Mouse (Mus musculus) mouse trophoblast stem cell (cell line): ENCODE measurements around the gene Tenm4.

ENCODE experiments used
- in situ Hi-C, 2 experiments: fragments of 300-500 bp; cut with MseI, MboI; formaldehyde crosslinking; loops; 2 replicates in 1 of 2; 3 replicates in 1 of 2; pipeline ENCODE4 v1.15.1; 2025

Tenm4 gene

GRCm38 (mm10) chr7:96677082-96677481, 506.0 kb downstream of the Tenm4 start:
- in situ Hi-C loops: no loop called here

- in situ Hi-C loops: no loop called here
Observed at GRCm38 (mm10) chr7:96678236-96678635, 507.2 kb downstream of the Tenm4 start.

GRCm38 (mm10) chr7:96679746-96680145, 508.7 kb downstream of the Tenm4 start:
- in situ Hi-C loops: no loop called here

GRCm38 (mm10) chr7:96680405-96680804, 509.4 kb downstream of the Tenm4 start:
- in situ Hi-C loops: no loop called here

GRCm38 (mm10) chr7:96681808-96682207, 510.8 kb downstream of the Tenm4 start:
- in situ Hi-C loops: no loop called here

GRCm38 (mm10) chr7:96688141-96688540, 517.1 kb downstream of the Tenm4 start:
- in situ Hi-C loops: no loop called here

GRCm38 (mm10) chr7:96701097-96701845, 530.2 kb downstream of the Tenm4 start:
- in situ Hi-C loops: no loop called here

GRCm38 (mm10) chr7:96703958-96704357, 532.9 kb downstream of the Tenm4 start:
- in situ Hi-C loops: no loop called here

- in situ Hi-C loops: no loop called here
Observed at GRCm38 (mm10) chr7:96705307-96706129, 534.5 kb downstream of the Tenm4 start.

- in situ Hi-C loops: no loop called here
Observed at GRCm38 (mm10) chr7:96706531-96706930, 535.5 kb downstream of the Tenm4 start.

- in situ Hi-C loops: no loop called here
Observed at GRCm38 (mm10) chr7:96707112-96707511, 536.1 kb downstream of the Tenm4 start.

- in situ Hi-C loops: no loop called here
Observed at GRCm38 (mm10) chr7:96708071-96708470, 537.0 kb downstream of the Tenm4 start.

- in situ Hi-C loops: no loop called here
Observed at GRCm38 (mm10) chr7:96708561-96708960, 537.5 kb downstream of the Tenm4 start.

- in situ Hi-C loops: no loop called here
Observed at GRCm38 (mm10) chr7:96708968-96709367, 537.9 kb downstream of the Tenm4 start.

GRCm38 (mm10) chr7:96709891-96710290, 538.8 kb downstream of the Tenm4 start:
- in situ Hi-C loops: no loop called here

GRCm38 (mm10) chr7:96710658-96711071, 539.6 kb downstream of the Tenm4 start:
- in situ Hi-C loops: no loop called here

- in situ Hi-C loops: no loop called here
Observed at GRCm38 (mm10) chr7:96712876-96713275, 541.8 kb downstream of the Tenm4 start.

GRCm38 (mm10) chr7:96716911-96717310, 545.9 kb downstream of the Tenm4 start:
- in situ Hi-C loops: no loop called here

- in situ Hi-C loops: no loop called here
Observed at GRCm38 (mm10) chr7:96718201-96719155, 547.4 kb downstream of the Tenm4 start.

- in situ Hi-C loops: no loop called here
Observed at GRCm38 (mm10) chr7:96719926-96720325, 548.9 kb downstream of the Tenm4 start.

GRCm38 (mm10) chr7:96720465-96720864, 549.4 kb downstream of the Tenm4 start:
- in situ Hi-C loops: no loop called here

GRCm38 (mm10) chr7:96722796-96723195, 551.8 kb downstream of the Tenm4 start:
- in situ Hi-C loops: no loop called here
